Mouse (Mus musculus): Measurements from ENCODE around the gene Nxn.

- TF ChIP-seq CTCF (IDR thresholded peaks at IDR 0.05; ENCODE audit: borderline replicate concordance, control insufficient read depth, extremely low read depth, insufficient read depth, low read length, poor library complexity) (no peak), POLR2A (IDR thresholded peaks at IDR 0.05; ENCODE audit: control insufficient read depth, extremely low read depth, insufficient read depth, low read length, poor library complexity) (no peak)
Observed at GRCm38 (mm10) chr11:76358628-76359320, 40.2 kb downstream of the Nxn start.

All from thymus, adult 2 months (tissue).